Mouse (Mus musculus) embryo, embryonic 11 days (tissue): ENCODE results near the gene Sox8.

ENCODE experiments used
- DNase-seq: peaks from one replicate; pipeline ENCODE4 v3.0.0-alpha.2; 2015

The Sox8 gene

GRCm38 (mm10) chr17:25579332-25580047 is 9.0 kb upstream of the Sox8 start:
- no peak for DNase-seq

GRCm38 (mm10) chr17:25578920-25579319 is 8.4 kb upstream of the Sox8 start, which contains the start of gene Lmf1:
TSS of gene Lmf1 (plus strand) at chr17:25579085.
- DNase-seq: peak; percentile 98

GRCm38 (mm10) chr17:25577702-25578101 is 7.2 kb upstream of the Sox8 start:
- DNase-seq: no peak

- no peak for DNase-seq
These were observed 6.8 kb upstream of the Sox8 start for GRCm38 (mm10) chr17:25577263-25577662.

GRCm38 (mm10) chr17:25576034-25576433 is 5.5 kb upstream of the Sox8 start:
- DNase-seq: no peak

- no peak for DNase-seq
These were observed 4.9 kb upstream of the Sox8 start for GRCm38 (mm10) chr17:25575208-25575971.

GRCm38 (mm10) chr17:25571453-25571820 is 951 bp upstream of the Sox8 start:
- DNase-seq: no peak

- peak; percentile 53 for DNase-seq
These were observed 446 bp downstream of the Sox8 start for GRCm38 (mm10) chr17:25569833-25570647.

- no peak for DNase-seq
These were observed 1.6 kb downstream of the Sox8 start for GRCm38 (mm10) chr17:25568880-25569279.

GRCm38 (mm10) chr17:25568206-25568605 is 2.3 kb downstream of the Sox8 start:
- DNase-seq: no peak

GRCm38 (mm10) chr17:25567745-25568144 is 2.7 kb downstream of the Sox8 start:
- DNase-seq: peak; percentile 79

- no peak for DNase-seq
These were observed 3.2 kb downstream of the Sox8 start for GRCm38 (mm10) chr17:25567261-25567660.

- no peak for DNase-seq
These were observed 4.5 kb downstream of the Sox8 start for GRCm38 (mm10) chr17:25565860-25566600.

- peak; percentile 45 for DNase-seq
These were observed 5.2 kb downstream of the Sox8 start for GRCm38 (mm10) chr17:25565244-25565643.

GRCm38 (mm10) chr17:25564481-25564880 is 6.0 kb downstream of the Sox8 start:
- no peak for DNase-seq

GRCm38 (mm10) chr17:25561223-25562028 is 9.1 kb downstream of the Sox8 start:
- DNase-seq: peak; percentile 76

GRCm38 (mm10) chr17:25560554-25561222 is 9.8 kb downstream of the Sox8 start:
- DNase-seq: peak; percentile 29

GRCm38 (mm10) chr17:25559634-25560033 is 10.9 kb downstream of the Sox8 start:
- DNase-seq: no peak

- peak; percentile 78 for DNase-seq
These were observed 13.7 kb downstream of the Sox8 start for GRCm38 (mm10) chr17:25556630-25557354.
